Mouse (Mus musculus) gastrocnemius, postnatal 25 days (tissue): ENCODE data around the gene Ap3s2. TPM values are rescaled to one million over a fixed set of nuclear protein-coding genes. Genes with fewer than 3 reads are reported as not detected.

Experiments
- DNase-seq: peaks from one replicate; pipeline ENCODE4 v3.0.0; 2022
- long read RNA-seq, 2 experiments: library from polyadenylated mRNA; stranded (forward); transcript quantifications; one replicate each; pipeline ENCODE4 v2.0.0; 2021
- total RNA-seq, 2 experiments: library from RNA; stranded (reverse); gene quantifications; 1 replicate in 1 of 2; 2 replicates in 1 of 2; pipeline ENCODE4 v1.2.3; 2021

The Ap3s2 gene
- 10 to 100 TPM; 16.9 to 17.1 TPM for total RNA-seq
- long read RNA-seq, experiment 1, full-length matches to known transcripts: 20 of 30 reads
- long read RNA-seq, experiment 1, partial matches to known transcripts: 0 of 30 reads
- long read RNA-seq, experiment 1, other reads (novel, unspliced or antisense): 10 of 30 reads
- long read RNA-seq, experiment 2, full-length matches to known transcripts: 24 of 32 reads
- long read RNA-seq, experiment 2, partial matches to known transcripts: 0 of 32 reads
- long read RNA-seq, experiment 2, other reads (novel, unspliced or antisense): 8 of 32 reads

GRCm38 (mm10) chr7:79920344-79920983 is at the start of gene Ap3s2:
TSS of gene Ap3s2 (minus strand) at chr7:79920649.
- peak; percentile 86 for DNase-seq

DNA sequence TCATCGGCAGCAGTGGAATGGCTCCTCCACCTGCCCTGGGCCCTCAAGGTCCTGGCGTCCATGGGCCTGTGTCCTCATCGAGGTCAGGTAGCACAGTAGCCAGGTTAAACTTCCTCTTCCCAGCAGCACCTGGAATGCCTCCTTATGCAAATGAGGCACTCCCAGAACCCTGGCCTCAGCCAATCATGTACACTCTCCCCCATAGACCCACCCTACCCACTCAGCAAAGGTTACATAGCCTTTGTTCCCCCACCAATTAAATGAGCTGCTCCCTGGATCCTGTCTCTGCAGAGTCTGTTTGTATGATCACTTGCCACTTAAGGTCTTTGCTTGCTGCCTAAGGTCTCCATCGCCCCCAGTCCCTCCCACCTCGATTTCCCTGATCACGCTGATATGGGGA is 47.9 kb upstream of the Ap3s2 start:
- no peak for DNase-seq

DNA sequence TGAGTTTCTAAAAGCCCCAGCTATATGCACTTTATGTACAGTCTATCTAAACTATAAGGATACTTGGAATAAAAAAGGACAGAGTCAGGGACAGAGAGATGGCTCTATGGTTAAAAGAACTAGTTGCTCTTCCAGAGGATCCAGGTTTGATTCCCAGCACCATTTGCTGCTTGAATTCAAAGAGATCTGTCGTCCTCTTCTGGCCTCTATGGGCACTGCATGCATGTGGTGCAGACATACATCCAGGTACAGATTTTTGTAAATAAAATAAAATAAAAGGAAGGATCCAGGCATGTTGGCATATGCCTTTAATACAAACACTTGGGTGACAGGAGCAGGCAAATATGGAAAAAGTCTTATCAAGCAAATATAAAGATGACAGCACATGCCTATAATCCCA is 41.2 kb upstream of the Ap3s2 start:
- no peak for DNase-seq

DNA sequence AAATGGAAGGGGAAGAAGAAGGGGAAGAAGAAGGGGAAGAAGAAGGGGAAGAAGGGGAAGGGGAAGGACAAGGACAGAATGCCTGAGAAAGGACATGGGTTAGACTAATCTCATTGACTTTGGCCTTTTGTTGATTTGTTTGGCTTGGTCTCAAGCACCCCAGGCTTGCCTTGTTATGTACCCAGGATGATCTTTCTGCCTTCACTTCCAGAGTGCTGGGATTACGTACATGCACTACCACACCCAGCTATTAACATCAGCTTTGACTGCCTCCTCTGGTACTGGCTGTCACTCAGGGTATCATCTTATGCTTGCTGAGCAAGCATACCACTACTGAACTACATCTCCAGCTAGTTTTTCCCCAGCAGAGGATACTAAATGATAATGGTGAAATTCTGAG is 35.7 kb upstream of the Ap3s2 start:
- no peak for DNase-seq

- DNase-seq: no peak
Observed at GRCm38 (mm10) chr7:79954890-79955289, 34.4 kb upstream of the Ap3s2 start.

DNA sequence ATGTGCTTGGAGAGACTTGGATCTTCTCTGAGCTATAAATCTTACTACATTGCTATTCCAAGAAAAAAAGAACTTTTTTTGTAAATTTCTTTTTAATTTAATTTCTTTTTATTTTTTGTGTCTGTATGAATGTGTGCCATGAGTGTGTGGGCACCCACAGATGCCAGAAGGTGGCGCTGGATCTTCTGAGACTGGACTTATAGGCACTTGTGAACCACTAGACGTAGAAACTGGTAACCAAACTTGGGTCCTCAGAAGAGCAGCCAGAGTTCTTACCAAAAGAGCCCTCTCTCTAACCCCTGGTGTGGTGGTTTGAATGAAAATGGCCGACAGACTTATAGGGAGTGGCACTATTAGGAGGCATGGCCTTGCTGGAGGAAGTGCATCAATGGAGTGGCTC is 30.6 kb upstream of the Ap3s2 start:
- no peak for DNase-seq

- DNase-seq: no peak
Observed at GRCm38 (mm10) chr7:79950236-79950635, 29.8 kb upstream of the Ap3s2 start.

- DNase-seq: peak; percentile 48
Observed at GRCm38 (mm10) chr7:79935511-79936205, 15.2 kb upstream of the Ap3s2 start.

DNA sequence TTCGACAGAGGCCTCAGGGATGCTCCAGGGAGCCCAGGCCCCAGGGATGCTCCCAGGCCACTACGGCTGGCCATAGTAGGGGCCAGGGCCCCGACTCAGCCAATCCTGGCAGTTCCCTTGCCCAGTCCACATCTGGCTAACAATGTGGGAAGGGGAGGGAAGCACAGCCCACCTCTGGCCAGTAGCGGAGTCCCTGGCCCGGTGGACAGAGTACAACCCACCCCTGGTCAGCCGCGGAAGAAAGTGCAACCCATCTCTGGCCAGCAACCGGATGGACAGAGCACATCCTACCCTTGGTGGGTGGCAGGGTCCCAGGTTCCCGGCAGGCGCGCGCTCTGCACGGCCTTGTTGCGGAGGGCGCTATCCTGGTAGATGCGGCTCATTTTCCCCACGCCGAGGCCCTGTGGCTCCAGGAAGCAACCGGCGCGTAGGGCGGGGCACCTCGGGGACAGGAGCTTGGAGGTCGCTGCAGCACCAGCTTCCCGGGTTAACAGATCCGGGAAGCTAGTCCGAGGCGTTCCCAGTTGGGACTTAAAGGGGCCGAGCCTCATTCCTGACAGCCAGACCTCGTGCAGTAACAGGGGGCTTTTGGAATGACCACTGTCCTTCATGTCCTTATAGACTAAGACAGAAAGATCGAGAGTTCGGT is 14.5 kb upstream of the Ap3s2 start, which contains the start of gene Arpin:
Arpin (minus strand) TSS at position 498 of the 649 bp plus-strand sequence.
- peak; percentile 70 for DNase-seq

DNA sequence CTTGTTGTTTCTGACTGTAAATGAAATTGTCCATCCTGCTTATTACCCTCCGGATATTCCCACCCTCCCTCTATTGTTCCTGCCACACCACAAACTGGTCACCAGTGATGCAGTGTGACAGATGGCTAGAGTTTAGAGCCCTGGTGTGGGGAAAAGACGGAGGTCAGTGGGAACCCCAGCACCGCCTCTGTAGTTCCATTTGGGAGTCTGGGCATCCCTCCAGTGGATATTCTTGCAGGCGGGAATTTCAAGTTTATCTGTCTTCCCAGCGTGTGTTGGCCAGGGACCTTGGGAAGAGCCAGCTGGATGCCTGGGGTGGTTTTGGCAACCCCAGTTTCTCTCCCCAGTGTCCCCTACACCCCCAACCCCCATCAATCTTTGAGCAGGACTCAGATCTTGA is 14.0 kb upstream of the Ap3s2 start:
- no peak for DNase-seq

- DNase-seq: no peak
Observed at GRCm38 (mm10) chr7:79928516-79929052, 8.1 kb upstream of the Ap3s2 start.

DNA sequence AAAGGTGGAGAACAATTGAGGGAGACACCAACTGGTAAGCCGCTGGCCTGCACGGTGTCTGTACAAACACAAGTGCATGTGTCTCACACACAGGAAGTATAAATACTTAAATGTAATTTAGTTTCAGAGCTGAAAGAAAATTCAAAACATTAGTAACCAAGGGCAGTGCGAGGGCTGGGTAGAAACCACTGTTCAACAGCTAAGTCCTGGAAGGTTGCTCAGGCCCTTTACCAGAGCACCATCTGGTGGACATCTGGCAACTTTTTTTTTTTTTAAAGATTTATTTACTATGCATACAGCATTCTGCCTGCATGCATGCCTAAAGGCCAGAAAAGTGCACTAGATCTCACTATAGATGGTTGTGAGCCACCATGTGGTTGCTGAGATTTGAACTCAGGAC is 5.9 kb downstream of the Ap3s2 start:
- DNase-seq: no peak

DNA sequence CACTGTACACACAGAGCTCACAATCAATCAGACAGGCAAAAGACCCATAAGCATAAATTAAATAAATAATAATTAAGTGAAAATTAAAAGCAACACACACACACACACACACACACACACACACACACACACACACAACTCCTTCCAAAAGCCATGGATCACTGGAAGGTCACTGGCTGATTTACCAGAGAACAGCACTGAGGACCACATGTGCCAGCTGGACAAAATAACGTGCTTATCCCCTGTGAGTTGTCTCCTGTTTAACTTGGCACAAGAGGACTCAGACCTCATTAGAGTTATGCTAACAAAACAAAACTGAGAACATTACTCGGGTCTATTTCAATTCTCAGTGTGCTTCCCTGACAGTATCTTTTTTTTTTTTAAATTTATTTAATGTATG is 13.1 kb downstream of the Ap3s2 start:
- peak; percentile 38 for DNase-seq

DNA sequence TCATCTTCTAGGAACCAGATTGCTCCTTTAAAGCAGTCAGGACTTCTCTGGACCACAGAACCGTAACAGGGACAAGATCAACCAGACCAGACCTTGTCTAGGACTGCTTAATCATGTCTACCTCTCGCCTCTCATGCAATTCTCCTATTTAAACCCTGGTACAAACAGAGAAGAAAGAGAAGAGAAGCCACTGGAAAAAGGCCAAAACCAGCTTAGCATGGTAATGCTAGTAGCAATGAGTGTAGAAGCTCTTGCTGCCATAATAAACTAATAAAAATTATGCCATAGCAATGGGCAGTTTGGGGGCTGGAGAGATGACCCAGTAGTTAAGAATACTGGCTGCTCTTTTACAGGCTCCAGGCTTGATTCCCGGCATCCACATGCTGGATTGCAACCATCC is 13.5 kb downstream of the Ap3s2 start:
- no peak for DNase-seq

DNA sequence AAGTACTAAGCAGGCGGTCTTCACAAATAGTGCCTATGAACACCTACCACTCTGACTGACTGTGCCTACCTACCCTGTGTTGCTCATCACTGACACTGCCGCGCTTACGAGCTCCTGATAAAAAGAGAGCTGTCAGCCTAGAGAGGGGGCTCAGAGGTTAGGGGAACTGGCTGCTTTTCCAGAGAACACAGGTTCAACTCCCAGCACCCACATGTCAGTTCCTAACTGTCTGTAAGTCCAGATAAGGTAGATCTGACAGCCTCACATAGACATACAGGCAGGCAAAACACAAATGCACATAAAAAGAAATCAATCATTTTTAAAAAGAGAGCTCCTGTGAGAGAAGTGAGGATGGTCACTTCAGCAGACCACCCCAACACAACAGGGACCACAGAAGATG is 15.3 kb downstream of the Ap3s2 start:
- no peak for DNase-seq

GRCm38 (mm10) chr7:79903160-79903792 is 17.2 kb downstream of the Ap3s2 start:
- DNase-seq: no peak

GRCm38 (mm10) chr7:79900753-79901152 is 19.7 kb downstream of the Ap3s2 start:
- no peak for DNase-seq

- DNase-seq: no peak
Observed at GRCm38 (mm10) chr7:79895225-79895624, 25.2 kb downstream of the Ap3s2 start.

GRCm38 (mm10) chr7:79894790-79895189 is 25.7 kb downstream of the Ap3s2 start:
- DNase-seq: no peak

DNA sequence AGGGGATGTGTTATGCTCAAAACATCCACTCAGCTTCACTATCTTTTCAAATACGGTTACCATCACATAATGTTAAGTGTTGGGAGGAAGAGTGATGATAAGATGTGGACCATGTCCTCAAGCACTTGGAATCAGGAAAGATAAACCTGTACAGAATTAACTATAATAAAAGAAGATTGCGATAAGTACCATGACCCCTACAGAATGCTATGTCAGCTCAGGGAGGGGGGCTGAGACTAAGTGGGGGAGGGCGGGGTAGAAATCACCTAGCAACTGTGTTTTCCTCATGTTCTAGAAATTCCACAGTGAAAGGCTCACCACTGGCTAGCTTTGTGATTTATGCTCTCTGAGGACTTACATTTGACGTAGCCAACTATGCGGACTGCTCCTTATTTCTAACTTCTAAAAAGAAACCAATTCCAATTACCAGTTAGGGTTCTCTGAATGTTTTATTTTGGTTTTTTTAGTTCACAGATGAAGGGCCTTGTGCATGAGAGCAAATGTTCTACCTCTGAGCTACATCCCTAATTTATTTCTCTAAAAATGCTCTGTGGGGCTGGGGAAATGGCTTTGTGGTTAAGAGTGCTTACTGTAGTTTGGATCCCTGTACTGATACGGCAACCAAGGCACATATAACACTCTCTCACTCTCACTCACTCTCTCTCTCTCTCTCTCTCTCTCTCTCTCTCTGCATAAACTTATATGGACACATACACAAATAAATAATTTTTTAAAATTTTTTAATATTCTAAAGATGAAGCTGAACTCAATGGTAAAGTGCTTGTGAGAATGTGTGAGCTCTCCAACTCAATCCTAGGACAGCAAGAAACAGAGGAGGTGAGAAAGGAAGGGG is 27.6 kb downstream of the Ap3s2 start:
- DNase-seq: no peak
